Mouse (Mus musculus): ENCODE data around the gene Ppp2r5e. TPM values are rescaled to one million over a fixed set of nuclear protein-coding genes. Genes with fewer than 3 reads are reported as not detected.

Gene Ppp2r5e
- polyA plus RNA-seq, 1 experiment from 2014 or later, result 15.3 TPM

GRCm38 (mm10) chr12:75595291-75596153 lies 523 bp downstream of the Ppp2r5e start:
- DNase-seq (ENCODE audit: low spot score) (peak; percentile 41), ATAC-seq (ENCODE audit: low read depth) (peak; percentile 10)
- WGBS, result 0% methylated on average over 24 of the region's 97 CpGs
- Histone ChIP-seq H3K27me3 (replicated peaks; ENCODE audit: control insufficient read depth, insufficient read depth, low read length) (no peaks in the 10 kb centered on the region), H3K9me3 (ENCODE audit: control insufficient read depth, low read length) (no peaks in the 10 kb centered on the region), H3K9ac (ENCODE audit: low read depth, low read length) (peak overlapping the region; percentile 97), H3K4me2 (ENCODE audit: low read depth, low read length) (peak overlapping the region; percentile 65), H3K4me3 (ENCODE audit: low read depth, low read length) (peak overlapping the region; percentile 100), H3K27ac (replicated peaks; ENCODE audit: low read depth, low read length) (peak overlapping the region; percentile 97), H3K4me1 (ENCODE audit: control insufficient read depth, insufficient read depth, low read length) (peaks cover 12% of the 10 kb centered on the region), H3K36me3 (ENCODE audit: control insufficient read depth, insufficient read depth, low read length) (peaks cover 23% of the 10 kb centered on the region; the same call in 1 of the 2 replicates)

DNA sequence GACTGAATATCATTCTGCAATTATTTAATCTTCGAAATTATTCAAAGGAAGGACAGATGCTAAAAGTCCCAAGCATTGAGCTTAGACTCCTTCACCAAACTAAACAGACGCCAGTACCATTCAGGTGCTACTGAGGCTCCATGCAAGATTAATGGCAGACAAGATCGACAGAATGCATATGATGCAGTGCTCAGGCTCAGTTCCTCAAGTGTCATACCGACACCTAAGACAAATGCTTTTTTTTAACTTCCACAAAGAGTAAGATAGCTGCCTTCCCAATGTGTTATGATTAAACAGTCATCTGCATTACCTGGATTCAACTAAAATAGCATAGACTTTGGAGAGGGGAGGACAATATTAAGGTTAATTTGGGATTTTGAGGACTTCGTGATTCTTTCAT lies 1.6 kb downstream of the Ppp2r5e start:
- DNase-seq (ENCODE audit: low spot score), result no peak
- ATAC-seq (ENCODE audit: low read depth), result no peak
- Histone ChIP-seq H3K36me3 (ENCODE audit: control insufficient read depth, insufficient read depth, low read length) (peaks cover 33% of the 10 kb centered on the region), H3K9me3 (ENCODE audit: control insufficient read depth, low read length) (no peaks in the 10 kb centered on the region), H3K4me1 (ENCODE audit: control insufficient read depth, insufficient read depth, low read length) (peaks cover 12% of the 10 kb centered on the region), H3K9ac (ENCODE audit: low read depth, low read length) (no peak overlapping the region), H3K27me3 (replicated peaks; ENCODE audit: control insufficient read depth, insufficient read depth, low read length) (no peaks in the 10 kb centered on the region), H3K27ac (replicated peaks; ENCODE audit: low read depth, low read length) (no peak overlapping the region), H3K4me3 (ENCODE audit: low read depth, low read length) (peak overlapping the region; percentile 100), H3K4me2 (ENCODE audit: low read depth, low read length) (peak overlapping the region; percentile 65)
- 44% methylated on average over 5 of the region's 5 CpGs for WGBS

GRCm38 (mm10) chr12:75593817-75594216 lies 2.2 kb downstream of the Ppp2r5e start:
- H3K4me2 ChIP-seq (ENCODE audit: low read depth, low read length), result peak overlapping the region; percentile 65
- H3K4me3 ChIP-seq (ENCODE audit: low read depth, low read length), result 0 out of 2 replicates have a peak overlapping the region, but pooled peaks have one; percentile 5
- no peak for ATAC-seq (ENCODE audit: low read depth)
- H3K27me3 ChIP-seq (replicated peaks; ENCODE audit: control insufficient read depth, insufficient read depth, low read length), result no peaks in the 10 kb centered on the region
- no peak overlapping the region for H3K9ac ChIP-seq (ENCODE audit: low read depth, low read length)
- peaks cover 12% of the 10 kb centered on the region for H3K4me1 ChIP-seq (ENCODE audit: control insufficient read depth, insufficient read depth, low read length)
- no peaks in the 10 kb centered on the region for H3K9me3 ChIP-seq (ENCODE audit: control insufficient read depth, low read length)
- WGBS, result 62% methylated on average over 4 of the region's 4 CpGs
- no peak overlapping the region for H3K27ac ChIP-seq (replicated peaks; ENCODE audit: low read depth, low read length)
- peaks cover 39% of the 10 kb centered on the region for H3K36me3 ChIP-seq (ENCODE audit: control insufficient read depth, insufficient read depth, low read length)
- DNase-seq (ENCODE audit: low spot score), result no peak

DNA sequence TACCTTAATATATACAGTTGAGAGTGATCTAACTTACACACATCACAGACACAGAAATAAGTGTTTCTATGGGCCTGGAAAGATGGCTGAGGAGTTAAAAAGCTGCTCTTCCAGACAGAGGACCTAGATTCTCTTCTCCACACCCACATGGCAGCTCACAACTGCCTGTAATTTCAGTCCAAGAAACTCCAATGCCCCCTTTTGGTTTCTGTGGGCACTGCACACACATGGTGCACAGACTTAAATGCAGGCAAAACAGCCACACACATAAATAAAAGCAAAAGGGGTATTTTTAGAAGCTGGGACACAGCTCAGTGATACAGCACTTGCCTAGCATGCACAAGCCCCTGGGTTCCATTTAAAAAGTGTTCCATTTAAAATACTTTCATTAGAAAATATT lies 8.5 kb downstream of the Ppp2r5e start:
- Histone ChIP-seq H3K4me1 (ENCODE audit: control insufficient read depth, insufficient read depth, low read length) (no peaks in the 10 kb centered on the region), H3K4me2 (ENCODE audit: low read depth, low read length) (no peak overlapping the region), H3K27me3 (replicated peaks; ENCODE audit: control insufficient read depth, insufficient read depth, low read length) (no peaks in the 10 kb centered on the region), H3K4me3 (ENCODE audit: low read depth, low read length) (no peak overlapping the region), H3K9ac (ENCODE audit: low read depth, low read length) (no peak overlapping the region), H3K9me3 (ENCODE audit: control insufficient read depth, low read length) (no peaks in the 10 kb centered on the region), H3K36me3 (ENCODE audit: control insufficient read depth, insufficient read depth, low read length) (peaks cover 66% of the 10 kb centered on the region), H3K27ac (replicated peaks; ENCODE audit: low read depth, low read length) (no peak overlapping the region)
- DNase-seq (ENCODE audit: low spot score), result no peak
- no peak for ATAC-seq (ENCODE audit: low read depth)

DNA sequence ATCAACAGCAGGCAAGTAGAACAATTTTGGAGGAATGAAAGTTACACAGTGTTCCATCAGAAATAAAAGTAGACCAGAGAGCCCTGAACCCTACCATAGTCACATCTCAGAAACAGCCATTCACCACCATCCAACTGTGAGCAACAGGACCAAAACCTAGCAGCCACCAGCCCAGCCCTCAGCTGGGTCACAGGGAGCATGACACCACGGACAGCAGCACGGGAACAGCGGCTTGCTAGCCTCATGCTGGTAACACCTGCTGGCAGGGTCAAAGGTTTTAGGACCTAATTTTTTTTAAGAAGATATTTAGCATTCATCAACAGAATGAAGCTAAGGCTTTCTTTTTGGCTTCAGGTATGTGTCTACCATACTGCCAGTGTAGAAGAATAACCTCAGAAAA lies 12.3 kb downstream of the Ppp2r5e start:
- no peak overlapping the region for H3K4me2 ChIP-seq (ENCODE audit: low read depth, low read length)
- WGBS, result 84% methylated on average over 3 of the region's 3 CpGs
- no peaks in the 10 kb centered on the region for H3K9me3 ChIP-seq (ENCODE audit: control insufficient read depth, low read length)
- H3K27ac ChIP-seq (replicated peaks; ENCODE audit: low read depth, low read length), result no peak overlapping the region
- no peak overlapping the region for H3K9ac ChIP-seq (ENCODE audit: low read depth, low read length)
- peaks cover 38% of the 10 kb centered on the region for H3K36me3 ChIP-seq (ENCODE audit: control insufficient read depth, insufficient read depth, low read length)
- H3K4me1 ChIP-seq (ENCODE audit: control insufficient read depth, insufficient read depth, low read length), result no peaks in the 10 kb centered on the region
- H3K27me3 ChIP-seq (replicated peaks; ENCODE audit: control insufficient read depth, insufficient read depth, low read length), result no peaks in the 10 kb centered on the region
- no peak overlapping the region for H3K4me3 ChIP-seq (ENCODE audit: low read depth, low read length)
- ATAC-seq (ENCODE audit: low read depth) (no peak), DNase-seq (ENCODE audit: low spot score) (no peak)

DNA sequence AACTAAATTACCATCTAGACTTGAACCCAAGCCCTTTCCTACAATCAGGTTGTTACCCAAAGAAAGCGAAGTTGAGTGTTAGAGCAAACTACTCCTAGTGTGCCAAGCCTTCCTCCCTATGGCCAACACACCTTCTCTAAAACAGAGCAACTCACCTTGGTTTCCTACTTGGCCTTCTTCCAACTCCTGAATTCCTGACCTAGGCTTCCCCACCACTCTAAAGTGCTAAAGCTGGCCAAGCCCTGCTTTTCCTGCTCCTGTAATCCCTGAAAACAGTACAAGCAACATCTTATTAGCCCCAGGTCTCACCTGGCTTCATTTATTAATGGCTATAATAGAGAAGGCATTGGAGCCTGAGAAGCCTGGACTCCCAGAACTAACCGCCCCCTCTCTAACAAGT lies 17.0 kb downstream of the Ppp2r5e start:
- no peak overlapping the region for H3K4me3 ChIP-seq (ENCODE audit: low read depth, low read length)
- H3K9me3 ChIP-seq (ENCODE audit: control insufficient read depth, low read length), result no peaks in the 10 kb centered on the region
- H3K36me3 ChIP-seq (ENCODE audit: control insufficient read depth, insufficient read depth, low read length), result peaks cover 9% of the 10 kb centered on the region; the same call in 1 of the 2 replicates
- no peak overlapping the region for H3K9ac ChIP-seq (ENCODE audit: low read depth, low read length)
- ATAC-seq (ENCODE audit: low read depth) (no peak), DNase-seq (ENCODE audit: low spot score) (no peak)
- no peaks in the 10 kb centered on the region for H3K4me1 ChIP-seq (ENCODE audit: control insufficient read depth, insufficient read depth, low read length)
- 80% methylated on average over 2 of the region's 2 CpGs for WGBS
- no peak overlapping the region for H3K27ac ChIP-seq (replicated peaks; ENCODE audit: low read depth, low read length)
- no peaks in the 10 kb centered on the region for H3K27me3 ChIP-seq (replicated peaks; ENCODE audit: control insufficient read depth, insufficient read depth, low read length)
- H3K4me2 ChIP-seq (ENCODE audit: low read depth, low read length), result no peak overlapping the region

DNA sequence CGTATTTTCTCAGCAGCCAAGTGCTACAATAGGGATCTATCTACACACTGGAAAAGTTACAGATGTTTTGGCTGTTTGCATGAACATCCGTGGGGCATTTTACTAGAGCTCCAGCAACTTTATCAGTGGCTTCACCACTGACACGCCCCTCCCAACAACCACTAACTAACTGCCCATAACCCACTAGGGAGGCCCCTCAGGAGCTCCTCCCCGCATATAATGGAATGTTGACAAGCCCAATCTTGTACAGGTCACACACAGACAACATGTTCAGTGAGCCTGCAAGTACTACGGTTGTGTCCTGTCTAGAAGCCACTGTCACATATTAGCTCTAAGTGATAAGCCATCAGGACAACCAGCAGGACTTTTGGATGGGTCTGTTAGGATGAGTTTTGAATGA lies 18.8 kb downstream of the Ppp2r5e start:
- no peaks in the 10 kb centered on the region for H3K36me3 ChIP-seq (ENCODE audit: control insufficient read depth, insufficient read depth, low read length)
- no peak overlapping the region for H3K9ac ChIP-seq (ENCODE audit: low read depth, low read length)
- DNase-seq (ENCODE audit: low spot score), result no peak
- H3K4me3 ChIP-seq (ENCODE audit: low read depth, low read length), result no peak overlapping the region
- no peaks in the 10 kb centered on the region for H3K9me3 ChIP-seq (ENCODE audit: control insufficient read depth, low read length)
- no peak for ATAC-seq (ENCODE audit: low read depth)
- 78% methylated on average over 5 of the region's 5 CpGs for WGBS
- no peak overlapping the region for H3K27ac ChIP-seq (replicated peaks; ENCODE audit: low read depth, low read length)
- H3K27me3 ChIP-seq (replicated peaks; ENCODE audit: control insufficient read depth, insufficient read depth, low read length), result no peaks in the 10 kb centered on the region
- no peak overlapping the region for H3K4me2 ChIP-seq (ENCODE audit: low read depth, low read length)
- H3K4me1 ChIP-seq (ENCODE audit: control insufficient read depth, insufficient read depth, low read length), result no peaks in the 10 kb centered on the region

DNA sequence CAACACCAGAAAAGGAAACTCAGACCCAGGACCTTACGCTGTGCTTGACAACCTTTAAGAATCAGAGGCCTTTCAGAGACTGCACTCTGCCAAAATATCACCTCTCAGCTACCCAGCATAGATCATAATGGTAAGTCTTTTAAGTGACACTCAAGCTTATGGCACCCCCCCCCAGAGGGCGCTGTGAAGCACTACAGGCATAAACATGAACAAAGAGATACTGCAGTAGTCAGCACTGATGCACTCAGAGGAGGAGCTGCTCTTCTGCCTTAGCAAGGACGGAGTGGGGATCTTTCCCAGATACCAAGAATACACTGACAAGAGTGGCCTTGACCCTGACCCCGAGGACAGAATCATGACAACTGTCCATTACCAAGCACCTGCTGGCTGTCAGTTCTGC lies 23.8 kb downstream of the Ppp2r5e start:
- no peak overlapping the region for H3K4me2 ChIP-seq (ENCODE audit: low read depth, low read length)
- 75% methylated on average over 4 of the region's 4 CpGs for WGBS
- ATAC-seq (ENCODE audit: low read depth) (no peak), DNase-seq (ENCODE audit: low spot score) (peak; percentile 17)
- H3K4me1 ChIP-seq (ENCODE audit: control insufficient read depth, insufficient read depth, low read length), result 0 out of 2 replicates have a peak, but pooled peaks cover 3% of the 10 kb centered on the region
- H3K9me3 ChIP-seq (ENCODE audit: control insufficient read depth, low read length), result no peaks in the 10 kb centered on the region
- no peak overlapping the region for H3K27ac ChIP-seq (replicated peaks; ENCODE audit: low read depth, low read length)
- no peaks in the 10 kb centered on the region for H3K27me3 ChIP-seq (replicated peaks; ENCODE audit: control insufficient read depth, insufficient read depth, low read length)
- no peak overlapping the region for H3K9ac ChIP-seq (ENCODE audit: low read depth, low read length)
- H3K4me3 ChIP-seq (ENCODE audit: low read depth, low read length), result no peak overlapping the region
- no peaks in the 10 kb centered on the region for H3K36me3 ChIP-seq (ENCODE audit: control insufficient read depth, insufficient read depth, low read length)

DNA sequence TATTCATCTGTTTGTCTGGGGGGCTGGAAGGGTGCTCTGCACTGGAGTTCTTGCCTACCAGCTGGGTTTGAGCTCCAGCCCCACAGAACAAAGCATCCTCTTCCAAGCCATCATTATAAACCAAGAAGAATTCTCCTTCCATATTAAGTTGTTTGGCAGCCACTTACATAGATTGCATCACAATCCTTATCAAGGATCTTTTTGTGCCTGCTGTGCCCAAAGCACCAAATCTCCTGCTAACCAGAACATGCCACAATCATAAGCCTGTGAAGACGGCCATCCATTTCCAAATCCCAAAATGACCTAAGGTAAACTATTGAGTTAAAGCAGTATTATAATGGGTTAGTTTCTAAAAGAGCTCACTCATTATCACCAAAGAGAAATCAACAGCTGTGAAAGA lies 25.9 kb downstream of the Ppp2r5e start:
- H3K4me1 ChIP-seq (ENCODE audit: control insufficient read depth, insufficient read depth, low read length), result 0 out of 2 replicates have a peak, but pooled peaks cover 3% of the 10 kb centered on the region
- 70% methylated on average over 1 of the region's 1 CpGs for WGBS
- no peak overlapping the region for H3K4me3 ChIP-seq (ENCODE audit: low read depth, low read length)
- no peak overlapping the region for H3K27ac ChIP-seq (replicated peaks; ENCODE audit: low read depth, low read length)
- no peak for DNase-seq (ENCODE audit: low spot score)
- H3K9me3 ChIP-seq (ENCODE audit: control insufficient read depth, low read length), result no peaks in the 10 kb centered on the region
- no peak overlapping the region for H3K4me2 ChIP-seq (ENCODE audit: low read depth, low read length)
- H3K27me3 ChIP-seq (replicated peaks; ENCODE audit: control insufficient read depth, insufficient read depth, low read length), result no peaks in the 10 kb centered on the region
- H3K9ac ChIP-seq (ENCODE audit: low read depth, low read length), result no peak overlapping the region
- H3K36me3 ChIP-seq (ENCODE audit: control insufficient read depth, insufficient read depth, low read length), result no peaks in the 10 kb centered on the region
- ATAC-seq (ENCODE audit: low read depth), result no peak
